Mouse (Mus musculus) spleen, postnatal 4 days (tissue): ENCODE results near the gene Fam19a4.
A peak's percentile ranks its signal among the peaks of the same experiment; 100 is the strongest.

Source experiments
- DNase-seq, 2 experiments: peaks; one replicate each; pipeline ENCODE4 v3.0.0; 2022; ENCODE audit warnings: low spot score in 2 of 2

Fam19a4 gene

GRCm38 (mm10) chr6:97060074-97060681, at the start of gene Fam19a4:
Fam19a4 (minus strand) TSS chr6:97060413.
- DNase-seq: no peak

GRCm38 (mm10) chr6:97106777-97107176, 46.6 kb upstream of the Fam19a4 start:
- DNase-seq: no peak

DNA sequence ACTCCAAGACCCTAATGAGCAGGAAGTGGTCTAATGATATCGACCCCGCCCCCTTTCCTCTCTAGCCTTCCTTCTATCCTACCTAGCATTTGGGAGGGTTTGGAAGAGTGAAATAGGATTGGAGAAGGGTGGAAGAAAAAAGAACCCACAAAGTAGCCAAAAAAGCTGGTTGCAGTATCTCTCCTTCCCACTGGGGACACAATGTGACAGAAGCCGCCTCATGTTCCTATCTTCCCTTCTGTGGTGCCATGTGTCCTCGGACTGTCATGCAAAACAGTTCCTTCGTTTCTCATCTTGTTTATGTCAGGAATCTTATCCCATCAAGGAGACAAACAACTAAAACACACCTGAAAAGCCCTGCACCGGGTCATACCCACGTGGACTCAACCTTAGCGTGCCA, 45.9 kb upstream of the Fam19a4 start:
- no peak for DNase-seq

DNA sequence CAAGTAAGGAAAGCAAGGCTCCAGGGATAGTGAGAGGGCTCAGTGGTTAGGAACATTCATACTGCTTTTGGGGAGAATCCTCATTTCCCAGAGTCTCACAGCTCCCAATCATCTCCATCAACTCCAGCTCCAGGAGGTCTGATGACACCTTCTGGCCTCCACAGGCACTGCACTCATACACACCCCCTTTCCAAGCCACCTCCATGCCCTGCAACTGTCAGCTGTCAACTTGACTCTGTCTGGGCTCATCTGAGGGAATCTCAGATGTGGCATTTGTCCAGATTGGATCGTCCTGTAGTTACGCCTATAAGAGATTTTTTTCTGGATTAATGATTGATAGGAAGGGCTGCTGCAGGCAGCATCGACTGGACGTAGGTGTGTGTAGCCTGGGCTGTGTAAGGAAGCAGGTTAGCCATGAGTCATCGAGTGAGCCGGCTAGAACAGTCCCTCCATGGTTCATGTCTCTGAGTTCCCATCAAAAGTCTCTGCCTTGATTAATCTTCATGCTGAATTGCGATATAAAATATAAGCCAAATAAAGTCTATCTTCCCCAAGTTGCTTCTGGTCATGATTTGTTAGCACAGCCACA, 44.1 kb upstream of the Fam19a4 start:
- no peak for DNase-seq

DNA sequence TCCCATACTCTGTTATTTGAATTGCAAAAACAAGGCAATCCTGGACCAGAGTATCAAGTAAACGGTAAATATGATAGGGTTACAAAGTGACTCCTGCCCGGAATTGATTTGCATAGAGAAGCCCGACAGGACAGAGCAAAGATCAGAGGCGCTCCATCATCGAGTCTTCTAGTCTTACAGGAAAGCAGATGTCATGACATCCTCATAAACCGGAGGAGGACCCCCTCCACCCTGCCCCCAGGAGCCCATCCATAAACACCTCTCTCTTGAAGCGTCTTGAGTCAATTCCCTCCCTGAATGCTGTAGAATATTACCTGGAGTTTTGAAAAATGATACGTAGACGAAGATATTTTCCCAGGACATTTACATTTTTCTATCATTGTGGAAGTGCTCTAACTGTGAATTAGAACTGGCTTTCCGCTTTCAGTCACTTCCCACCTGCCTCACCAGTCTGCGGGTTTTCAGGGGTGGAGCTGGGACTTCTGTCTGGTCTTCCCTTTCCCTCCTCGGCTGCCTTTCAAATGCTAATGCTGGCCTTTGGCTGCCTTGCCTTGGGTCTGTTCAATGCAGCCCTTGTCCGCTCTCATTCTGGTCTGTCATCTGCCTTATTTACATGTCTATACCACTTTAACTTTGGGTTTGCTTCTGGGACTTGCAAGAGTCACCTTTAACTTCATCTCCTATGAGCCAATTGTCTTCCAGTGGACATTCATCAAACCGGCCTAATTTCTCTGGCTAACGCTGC, 41.9 kb upstream of the Fam19a4 start:
- no peak for DNase-seq

GRCm38 (mm10) chr6:97101190-97101957, 41.2 kb upstream of the Fam19a4 start:
- no peak for DNase-seq

DNA sequence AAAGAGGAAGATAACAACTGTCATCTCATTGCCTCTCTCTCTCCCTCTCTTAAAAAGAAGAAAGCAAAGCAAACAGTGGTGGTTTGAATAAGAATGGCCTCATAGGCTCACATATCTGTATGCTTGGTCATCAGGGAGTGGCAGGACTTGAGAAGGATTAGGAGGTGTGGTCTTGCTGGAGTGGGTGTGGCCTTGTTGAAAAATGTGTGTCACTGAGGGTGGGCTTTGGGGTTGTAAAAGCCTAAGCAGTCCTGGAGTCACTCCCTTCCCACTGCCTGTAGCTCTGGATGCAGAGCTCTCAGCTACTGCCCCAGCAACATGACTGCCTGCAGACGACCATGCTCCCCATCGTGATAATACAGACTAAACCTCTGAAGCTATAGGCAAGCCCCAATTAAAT, 22.1 kb upstream of the Fam19a4 start:
- no peak for DNase-seq

GRCm38 (mm10) chr6:97080016-97080415, 19.8 kb upstream of the Fam19a4 start:
- DNase-seq: no peak

DNA sequence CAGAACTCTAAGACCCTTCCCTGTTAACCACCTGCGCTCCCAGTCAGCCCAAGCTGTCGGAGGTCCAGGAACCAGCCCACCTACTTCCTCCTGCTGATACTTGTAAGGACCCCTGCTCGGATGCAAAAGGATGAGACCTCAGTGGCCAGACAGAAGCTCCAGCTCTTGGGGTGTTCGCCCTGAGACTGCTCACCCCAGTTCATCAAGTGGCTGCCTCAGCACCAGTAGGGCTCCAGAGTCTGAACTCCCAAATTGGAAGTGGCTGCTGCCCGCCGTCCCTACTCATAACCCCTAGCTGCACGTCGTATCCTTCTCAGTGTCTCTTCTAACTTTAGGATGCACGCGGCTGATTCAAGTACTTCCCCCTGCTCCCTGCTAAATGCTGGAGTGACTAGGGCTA, 614 bp downstream of the Fam19a4 start:
- no peak for DNase-seq

- DNase-seq: no peak
Observed at GRCm38 (mm10) chr6:97052196-97052770, 7.9 kb downstream of the Fam19a4 start.

DNA sequence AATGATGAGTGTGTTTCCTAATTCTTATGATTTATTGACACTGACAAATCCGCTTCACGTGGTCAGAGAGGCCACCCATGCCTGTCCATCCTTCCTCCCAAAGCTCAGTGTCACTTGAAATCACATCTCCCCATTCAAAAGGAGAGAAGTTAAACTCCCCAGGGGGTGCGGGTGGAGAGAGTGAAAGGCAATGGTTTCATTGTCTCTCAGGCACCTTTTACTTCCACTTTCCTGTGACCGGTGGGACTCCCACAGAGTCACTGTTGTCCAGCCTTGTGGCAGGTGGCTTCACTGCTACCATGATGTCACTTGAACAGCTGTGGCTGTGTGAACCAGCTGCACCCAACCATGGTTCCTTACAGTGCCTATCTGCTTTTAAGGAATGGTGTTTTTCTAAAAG, 11.8 kb downstream of the Fam19a4 start:
- no peak for DNase-seq

DNA sequence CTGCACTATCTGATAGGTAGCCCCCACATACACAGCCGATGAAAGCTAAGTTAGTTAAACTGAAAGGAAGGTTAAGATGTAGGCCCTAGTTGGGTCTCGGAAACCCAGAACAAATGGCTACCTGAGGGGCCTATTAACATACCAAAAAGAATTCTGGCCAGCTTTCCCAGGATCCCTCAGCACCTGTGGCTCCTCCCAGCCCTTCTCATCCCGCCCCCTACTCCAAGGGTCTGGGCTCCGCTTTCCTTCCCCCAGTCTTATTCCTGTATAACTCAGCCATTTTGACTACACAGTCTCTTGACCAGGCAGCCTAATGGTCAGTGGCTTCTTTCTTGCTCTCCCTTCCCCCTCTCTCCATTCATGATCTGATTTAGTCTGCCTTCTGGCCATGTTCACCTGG, 13.7 kb downstream of the Fam19a4 start:
- no peak for DNase-seq

- no peak for DNase-seq
Observed at GRCm38 (mm10) chr6:97027110-97027677, 33.0 kb downstream of the Fam19a4 start.

DNA sequence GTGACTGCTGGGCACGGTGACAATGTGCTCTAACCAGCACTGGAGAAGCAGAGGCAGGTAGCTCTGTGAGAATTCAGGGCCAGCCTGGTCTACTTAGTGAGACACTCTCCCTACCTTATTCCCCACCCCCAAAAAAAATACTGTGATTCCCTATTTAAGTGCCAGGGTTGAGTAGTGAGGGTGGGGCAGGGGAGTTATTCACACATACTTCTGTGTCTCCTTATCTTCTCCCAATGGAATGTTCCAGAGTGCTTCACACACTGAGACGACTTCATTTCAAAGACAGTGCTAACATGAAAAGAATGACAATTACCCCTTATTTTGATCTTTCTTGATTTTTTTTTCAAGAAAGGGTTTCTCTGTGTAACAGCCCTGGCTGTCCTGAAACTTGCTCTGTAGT, 40.9 kb downstream of the Fam19a4 start:
- no peak for DNase-seq

DNA sequence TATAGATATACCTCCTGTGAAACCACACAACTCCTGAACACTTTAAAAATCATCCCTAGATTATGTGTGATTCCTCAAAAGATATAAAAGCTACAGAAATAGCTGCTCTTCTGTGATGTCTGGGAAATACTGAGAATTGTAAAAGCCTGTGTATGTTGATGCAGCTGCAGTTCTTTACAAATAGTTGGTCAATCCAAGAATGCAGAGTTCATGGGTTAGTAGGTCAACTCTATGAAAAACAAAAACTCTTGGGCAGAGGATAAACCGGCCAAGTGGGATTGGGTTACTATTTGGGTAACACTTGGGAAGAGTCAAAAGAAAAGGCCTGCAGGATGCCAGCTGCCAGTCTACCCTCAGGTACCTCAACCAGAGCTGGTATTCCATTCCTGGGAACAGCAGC, 43.5 kb downstream of the Fam19a4 start:
- DNase-seq: no peak

DNA sequence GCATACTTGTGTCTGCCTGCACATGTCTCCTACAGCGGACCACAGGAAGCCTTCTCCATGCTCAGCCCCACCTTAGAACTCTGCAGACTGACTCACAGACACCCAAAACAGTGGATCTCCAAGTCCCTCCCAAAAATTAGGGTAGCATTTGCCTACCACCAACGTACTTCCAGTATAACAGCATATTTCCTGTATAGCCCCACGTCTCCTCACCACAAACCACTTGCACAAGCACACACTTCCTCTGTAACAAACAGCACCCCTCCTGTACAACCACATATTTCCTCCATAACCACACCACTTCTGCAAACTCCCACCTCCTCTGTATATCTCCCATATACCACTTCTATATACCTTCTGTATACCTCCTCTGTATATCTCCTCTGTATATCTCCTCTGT, 44.2 kb downstream of the Fam19a4 start:
- no peak for DNase-seq

GRCm38 (mm10) chr6:97006513-97007094, 53.6 kb downstream of the Fam19a4 start:
- DNase-seq: peak; percentile 30 to 65

- no peak for DNase-seq
Observed at GRCm38 (mm10) chr6:97005038-97005437, 55.2 kb downstream of the Fam19a4 start.

DNA sequence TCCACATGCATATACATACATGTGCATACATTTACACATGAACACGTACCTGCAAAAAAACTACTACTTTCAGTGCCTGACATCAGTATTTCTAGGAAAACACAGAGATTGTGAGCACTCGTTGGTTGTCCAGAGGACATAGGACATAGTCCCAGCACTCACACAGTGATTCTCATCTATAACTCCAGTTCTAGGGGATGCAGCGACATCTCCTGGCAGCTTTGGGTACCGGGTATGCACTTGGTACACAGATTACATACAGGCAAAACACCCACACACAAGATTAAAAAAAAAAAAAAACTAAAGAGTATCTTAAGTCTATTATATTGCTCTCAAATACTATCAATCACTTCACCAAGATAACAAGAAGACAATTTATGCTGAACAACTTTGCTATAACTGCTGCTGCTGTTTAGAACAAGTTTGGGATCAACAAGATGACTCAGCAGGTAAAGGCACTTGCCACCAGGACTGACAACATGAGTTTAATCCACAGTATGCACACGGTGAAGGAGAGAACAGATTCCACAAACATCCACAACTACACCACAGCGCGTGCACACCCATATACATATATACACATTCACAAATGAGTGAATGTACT, 64.6 kb downstream of the Fam19a4 start:
- DNase-seq: no peak

GRCm38 (mm10) chr6:96991741-96992140, 68.5 kb downstream of the Fam19a4 start:
- no peak for DNase-seq

GRCm38 (mm10) chr6:96977537-96977936, 82.7 kb downstream of the Fam19a4 start:
- no peak for DNase-seq
